Mouse (Mus musculus): Measurements from ENCODE around the gene Ubn1.

DNA sequence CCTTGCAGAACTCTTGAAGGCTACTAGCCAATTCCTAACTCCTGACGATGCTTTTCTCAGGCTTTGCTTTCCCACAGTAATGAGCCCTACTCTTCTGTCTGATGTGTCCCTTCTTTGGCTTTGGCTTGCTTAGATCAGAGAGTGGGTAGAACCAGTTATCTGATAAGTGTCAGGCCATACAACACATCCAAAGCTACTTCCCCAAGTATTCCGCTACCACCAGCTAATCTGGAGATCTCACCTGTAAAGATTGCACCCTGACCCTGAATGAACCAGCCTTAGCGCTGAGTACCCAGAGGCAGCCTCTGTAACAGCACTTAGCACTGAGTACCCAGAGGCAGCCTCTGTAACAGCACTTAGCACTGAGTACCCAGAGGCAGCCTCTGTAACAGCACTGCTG is 4.5 kb upstream of the Ubn1 start:
- TF ChIP-seq CTCF (IDR thresholded peaks at IDR 0.05; ENCODE audit: insufficient read depth, low read depth, low read length) (no peak), POLR2A (IDR thresholded peaks at IDR 0.05; ENCODE audit: insufficient read depth, low read depth, low read length) (no peak)

Data from olfactory bulb, adult 2 months (tissue).